Mouse (Mus musculus) embryonic facial prominence, embryonic 11.5 days (tissue): ENCODE results near the gene Hbq1b. TPM values are rescaled to one million over a fixed set of nuclear protein-coding genes. Genes with fewer than 3 reads are reported as not detected.
"Not testable (repeated sequence)": the region's sequence is repeated elsewhere in the genome, so short reads cannot be mapped to it uniquely, and the experiment has no call there.

ENCODE experiments used
- ATAC-seq: fragments of 200-750 bp; cut with Nextera tagmentation; replicated peaks from 2 replicates; pipeline ENCODE4 v1.8.0; 2017; ENCODE audit warnings: low read depth; ENCODE audit not compliant: insufficient number of reproducible peaks, low FRiP score, low TSS enrichment
- DNase-seq: peaks from one replicate; pipeline ENCODE4 v3.0.0-alpha.2; 2015; ENCODE audit warnings: low spot score
- H3K27ac ChIP-seq: fragments of 300-500 bp; sonication (generic); replicated peaks from 2 replicates; pipeline ENCODE4 v1.5.1; 2014; ENCODE audit warnings: mild to moderate bottlenecking, low read depth, low read length, control low read depth
- H3K27me3 ChIP-seq: fragments of 300-500 bp; sonication (generic); 2 replicates; pipeline ENCODE4 v1.6.1; 2014; ENCODE audit warnings: mild to moderate bottlenecking, low read length, moderate library complexity, mixed read lengths; ENCODE audit not compliant: control insufficient read depth, insufficient read depth
- H3K36me3 ChIP-seq: fragments of 300-500 bp; sonication (generic); replicated peaks from 2 replicates; pipeline ENCODE4 v1.6.1; 2014; ENCODE audit warnings: low read depth, mild to moderate bottlenecking, low read length, moderate library complexity, mixed read lengths; ENCODE audit not compliant: control insufficient read depth, insufficient read depth
- H3K4me1 ChIP-seq: fragments of 300-500 bp; sonication (generic); 2 replicates; pipeline ENCODE4 v1.6.1; 2014; ENCODE audit warnings: low read length, mixed read lengths; ENCODE audit not compliant: control insufficient read depth, insufficient read depth
- H3K4me2 ChIP-seq: fragments of 300-500 bp; sonication (generic); 2 replicates; pipeline ENCODE4 v1.6.1; 2014; ENCODE audit warnings: low read depth, mild to moderate bottlenecking, control low read depth, low read length, moderate library complexity
- H3K4me3 ChIP-seq: fragments of 300-500 bp; sonication (generic); 2 replicates; pipeline ENCODE4 v1.5.1; 2014; ENCODE audit warnings: low read depth, low read length, control low read depth
- H3K9ac ChIP-seq: fragments of 300-500 bp; sonication (generic); replicated peaks from 2 replicates; pipeline ENCODE4 v1.6.1; 2014; ENCODE audit warnings: mild to moderate bottlenecking, control low read depth, low read length
- H3K9me3 ChIP-seq: fragments of 300-500 bp; sonication (generic); replicated peaks from 2 replicates; pipeline ENCODE4 v1.6.1; 2016; ENCODE audit warnings: mild to moderate bottlenecking, low read length, inconsistent platforms, mixed read lengths; ENCODE audit not compliant: control insufficient read depth
- WGBS: fragments of 180-500 bp; shearing (Covaris S2); extraction: QIAGEN DNeasy Blood & Tissue Kit; methylation state at CpG from one replicate; pipeline ENCODE4 v1.1.7; 2014; 5-methylcytosine and 5-hydroxymethylcytosine counted together
- polyA plus RNA-seq: library from polyadenylated mRNA; unstranded; fragments of >200 nt; fragmentation: Nextera tagmentation; extraction: Ambion mirVana; gene quantifications from 2 replicates; pipeline ENCODE4 v1.2.1, GENCODE M21; 2014

The Hbq1b gene
- 6.3 and 6.8 TPM in 2 replicates for polyA plus RNA-seq

- ATAC-seq = peak; percentile 79
- not testable (repeated sequence) for H3K9ac ChIP-seq, H3K27ac ChIP-seq, H3K27me3 ChIP-seq, H3K9me3 ChIP-seq, H3K36me3 ChIP-seq, H3K4me1 ChIP-seq
- Histone ChIP-seq H3K4me3 (peak within 1 kb of the TSS; percentile 15; the same call in 1 of the 2 replicates), H3K4me2 (peak within 1 kb of the TSS; percentile 32; the same call in 1 of the 2 replicates)
- DNase-seq = peak; percentile 71
- WGBS = 21% methylated on average over 30 of the region's 33 CpGs
Measured at GRCm38 (mm10) chr11:32286695-32287492, at the start of gene Hbq1b. Gene Hbq1b, plus strand, starts transcription at chr11:32286965.

- Histone ChIP-seq H3K27me3 (no peaks in the 10 kb centered on the region), H3K9ac (no peak overlapping the region), H3K36me3 (peaks cover 2% of the 10 kb centered on the region), H3K4me1 (no peaks in the 10 kb centered on the region), H3K9me3 (no peaks in the 10 kb centered on the region), H3K4me3 (no peak overlapping the region), H3K4me2 (no peak overlapping the region), H3K27ac (no peak overlapping the region)
- DNase-seq (no peak), ATAC-seq (no peak)
- WGBS = 95% methylated on average over 3 of the region's 3 CpGs
Measured at GRCm38 (mm10) chr11:32237411-32237795, 49.4 kb upstream of the Hbq1b start.

GRCm38 (mm10) chr11:32238093-32238860 is 48.5 kb upstream of the Hbq1b start:
- H3K9ac ChIP-seq = no peak overlapping the region
- H3K27me3 ChIP-seq = no peaks in the 10 kb centered on the region
- H3K27ac ChIP-seq = no peak overlapping the region
- H3K4me1 ChIP-seq = no peaks in the 10 kb centered on the region
- ATAC-seq = no peak
- WGBS = 66% methylated on average over 5 of the region's 5 CpGs
- no peak overlapping the region for H3K4me3 ChIP-seq
- H3K4me2 ChIP-seq = no peak overlapping the region
- DNase-seq = peak; percentile 71
- H3K36me3 ChIP-seq = peaks cover 2% of the 10 kb centered on the region
- no peaks in the 10 kb centered on the region for H3K9me3 ChIP-seq

- Histone ChIP-seq H3K4me1 (no peaks in the 10 kb centered on the region), H3K27me3 (no peaks in the 10 kb centered on the region), H3K4me2 (no peak overlapping the region), H3K9ac (no peak overlapping the region), H3K9me3 (no peaks in the 10 kb centered on the region), H3K4me3 (no peak overlapping the region), H3K27ac (no peak overlapping the region), H3K36me3 (peaks cover 2% of the 10 kb centered on the region; the same call in 1 of the 2 replicates)
- no peak for DNase-seq
- no peak for ATAC-seq
Measured at GRCm38 (mm10) chr11:32241391-32241790, 45.4 kb upstream of the Hbq1b start.

GRCm38 (mm10) chr11:32242209-32242608 is 44.6 kb upstream of the Hbq1b start:
- DNase-seq (no peak), ATAC-seq (no peak)
- Histone ChIP-seq H3K4me1 (no peaks in the 10 kb centered on the region), H3K4me2 (no peak overlapping the region), H3K27me3 (no peaks in the 10 kb centered on the region), H3K4me3 (no peak overlapping the region), H3K36me3 (no peaks in the 10 kb centered on the region; the same call in 1 of the 2 replicates), H3K27ac (no peak overlapping the region), H3K9ac (no peak overlapping the region), H3K9me3 (no peaks in the 10 kb centered on the region)
- WGBS = 92% methylated on average over 3 of the region's 3 CpGs

- Histone ChIP-seq H3K4me2 (no peak overlapping the region), H3K36me3 (no peaks in the 10 kb centered on the region; the same call in 1 of the 2 replicates), H3K9ac (no peak overlapping the region), H3K27ac (no peak overlapping the region), H3K4me3 (no peak overlapping the region), H3K27me3 (no peaks in the 10 kb centered on the region), H3K4me1 (no peaks in the 10 kb centered on the region), H3K9me3 (no peaks in the 10 kb centered on the region)
- no peak for ATAC-seq
- WGBS = 46% methylated on average over 7 of the region's 7 CpGs
- no peak for DNase-seq
Measured at GRCm38 (mm10) chr11:32243205-32243955, 43.4 kb upstream of the Hbq1b start.

GRCm38 (mm10) chr11:32244064-32244463 is 42.7 kb upstream of the Hbq1b start:
- no peak for ATAC-seq
- no peak overlapping the region for H3K4me2 ChIP-seq
- no peak overlapping the region for H3K9ac ChIP-seq
- WGBS = 67% methylated on average over 3 of the region's 3 CpGs
- no peaks in the 10 kb centered on the region for H3K27me3 ChIP-seq
- no peak overlapping the region for H3K27ac ChIP-seq
- H3K36me3 ChIP-seq = no peaks in the 10 kb centered on the region; the same call in 1 of the 2 replicates
- DNase-seq = no peak
- no peak overlapping the region for H3K4me3 ChIP-seq
- no peaks in the 10 kb centered on the region for H3K4me1 ChIP-seq
- H3K9me3 ChIP-seq = no peaks in the 10 kb centered on the region
